Mouse (Mus musculus): ENCODE results near the gene Ghr. TPM values are rescaled to one million over a fixed set of nuclear protein-coding genes. Genes with fewer than 3 reads are reported as not detected.

Ghr gene
- polyA plus RNA-seq, 1 experiment from 2014 or later, result 59.1 TPM

DNA sequence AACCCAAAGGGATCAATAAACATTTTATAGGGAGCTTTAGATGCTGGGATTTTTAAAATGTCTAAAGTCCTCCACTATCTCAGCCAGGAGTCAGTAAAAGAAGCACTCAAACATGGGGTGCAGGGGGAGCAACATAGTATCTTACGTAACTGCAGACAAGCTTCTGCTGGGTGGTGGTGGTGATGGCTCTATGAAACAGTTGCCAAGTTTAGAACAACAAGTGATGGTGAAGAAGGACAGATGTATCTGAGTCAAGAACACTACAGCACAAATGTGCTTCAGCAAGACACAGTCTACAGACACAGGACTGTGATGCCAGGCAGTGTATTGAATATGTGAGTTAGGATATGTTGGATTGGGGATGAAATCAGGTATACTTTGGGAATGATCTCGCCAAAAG, 187.1 kb downstream of the Ghr start:
- no peaks in the 10 kb centered on the region for H3K36me3 ChIP-seq (ENCODE audit: control insufficient read depth, insufficient read depth, low read length)
- WGBS, result 92% methylated on average over 2 of the region's 2 CpGs
- H3K4me2 ChIP-seq (ENCODE audit: low read depth, low read length), result no peak overlapping the region
- DNase-seq (ENCODE audit: low spot score) (no peak), ATAC-seq (ENCODE audit: low read depth) (no peak)
- H3K9ac ChIP-seq (ENCODE audit: low read depth, low read length), result no peak overlapping the region
- H3K27ac ChIP-seq (replicated peaks; ENCODE audit: low read depth, low read length), result no peak overlapping the region
- H3K4me1 ChIP-seq (ENCODE audit: control insufficient read depth, insufficient read depth, low read length), result peaks cover 28% of the 10 kb centered on the region; the same call in 1 of the 2 replicates
- no peaks in the 10 kb centered on the region for H3K9me3 ChIP-seq (ENCODE audit: control insufficient read depth, low read length)
- H3K4me3 ChIP-seq (ENCODE audit: low read depth, low read length), result no peak overlapping the region
- no peaks in the 10 kb centered on the region for H3K27me3 ChIP-seq (replicated peaks; ENCODE audit: control insufficient read depth, insufficient read depth, low read length)

DNA sequence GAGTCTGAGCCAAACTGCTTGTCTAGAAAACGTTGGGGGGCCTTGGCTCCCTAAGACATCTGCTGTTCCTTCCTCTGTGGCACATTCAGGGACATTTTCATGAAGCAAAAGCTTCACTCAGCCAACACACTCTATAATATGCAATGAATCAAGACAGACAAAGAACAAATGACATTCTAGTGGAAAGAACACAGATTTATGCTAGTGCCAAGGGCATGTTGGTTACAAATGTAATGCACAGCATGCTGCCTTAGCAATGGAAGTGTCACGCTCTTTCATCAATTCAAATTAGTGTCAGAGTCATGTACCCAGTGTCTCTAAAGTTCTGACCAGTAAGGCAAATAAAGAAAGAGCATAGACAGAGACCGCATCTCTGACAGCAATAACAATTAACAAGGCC, 187.6 kb downstream of the Ghr start:
- no peaks in the 10 kb centered on the region for H3K27me3 ChIP-seq (replicated peaks; ENCODE audit: control insufficient read depth, insufficient read depth, low read length)

DNA sequence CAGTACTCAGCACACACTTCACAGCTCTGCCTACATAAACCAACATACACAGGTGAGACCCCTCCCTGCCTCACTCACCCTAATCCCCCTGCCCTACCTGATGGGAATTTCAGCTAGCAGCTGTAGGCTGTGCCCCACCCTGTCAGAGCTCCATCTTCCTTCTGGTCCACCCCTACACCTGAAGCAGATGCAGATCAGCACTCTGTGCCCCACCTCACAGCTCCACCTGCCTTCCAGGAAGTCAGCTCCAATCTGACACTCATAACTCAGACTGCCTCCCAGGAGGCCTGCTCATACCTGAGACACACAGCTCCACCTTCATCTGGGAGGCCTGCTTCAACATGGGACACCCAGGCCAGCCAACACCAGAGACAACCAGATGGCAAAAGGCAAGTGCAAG, 192.6 kb downstream of the Ghr start:
- Histone ChIP-seq H3K4me3 (ENCODE audit: low read depth, low read length) (no peak overlapping the region), H3K4me1 (ENCODE audit: control insufficient read depth, insufficient read depth, low read length) (peaks cover 18% of the 10 kb centered on the region), H3K9me3 (ENCODE audit: control insufficient read depth, low read length) (no peaks in the 10 kb centered on the region), H3K27ac (replicated peaks; ENCODE audit: low read depth, low read length) (no peak overlapping the region), H3K4me2 (ENCODE audit: low read depth, low read length) (no peak overlapping the region), H3K36me3 (ENCODE audit: control insufficient read depth, insufficient read depth, low read length) (no peaks in the 10 kb centered on the region), H3K9ac (ENCODE audit: low read depth, low read length) (no peak overlapping the region), H3K27me3 (replicated peaks; ENCODE audit: control insufficient read depth, insufficient read depth, low read length) (no peaks in the 10 kb centered on the region)
- DNase-seq (ENCODE audit: low spot score) (no peak), ATAC-seq (ENCODE audit: low read depth) (no peak)

More for the DNA sequence above, 187.6 kb downstream of the Ghr start:
- Histone ChIP-seq H3K4me1 (ENCODE audit: control insufficient read depth, insufficient read depth, low read length) (peaks cover 28% of the 10 kb centered on the region; the same call in 1 of the 2 replicates), H3K36me3 (ENCODE audit: control insufficient read depth, insufficient read depth, low read length) (no peaks in the 10 kb centered on the region), H3K9me3 (ENCODE audit: control insufficient read depth, low read length) (no peaks in the 10 kb centered on the region), H3K4me2 (ENCODE audit: low read depth, low read length) (no peak overlapping the region), H3K27ac (replicated peaks; ENCODE audit: low read depth, low read length) (no peak overlapping the region), H3K4me3 (ENCODE audit: low read depth, low read length) (no peak overlapping the region), H3K9ac (ENCODE audit: low read depth, low read length) (no peak overlapping the region)
- WGBS, result 75% methylated on average over 3 of the region's 3 CpGs
- no peak for ATAC-seq (ENCODE audit: low read depth)
- DNase-seq (ENCODE audit: low spot score), result no peak

DNA sequence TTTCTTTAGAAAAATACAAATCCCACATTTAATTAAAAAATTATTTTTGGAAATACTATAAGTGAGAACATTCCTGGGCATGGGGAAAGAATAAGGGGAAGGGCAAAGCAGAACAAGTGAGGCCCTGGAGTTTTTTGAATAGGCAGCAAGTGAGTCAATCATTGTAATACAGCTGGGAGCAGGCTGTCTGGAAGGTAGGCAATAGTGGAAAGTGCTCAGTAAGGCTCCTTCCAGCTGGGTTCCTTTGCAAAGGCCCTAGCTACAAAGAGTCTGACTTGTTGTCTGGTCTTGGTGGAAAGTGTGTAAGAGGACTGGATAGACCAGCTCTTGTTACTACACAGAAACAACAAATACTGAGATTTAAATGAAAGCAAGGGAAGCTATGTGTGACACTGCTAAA, 194.3 kb downstream of the Ghr start:
- Histone ChIP-seq H3K27ac (replicated peaks; ENCODE audit: low read depth, low read length) (peak overlapping the region; percentile 52), H3K4me3 (ENCODE audit: low read depth, low read length) (no peak overlapping the region), H3K4me2 (ENCODE audit: low read depth, low read length) (no peak overlapping the region), H3K36me3 (ENCODE audit: control insufficient read depth, insufficient read depth, low read length) (no peaks in the 10 kb centered on the region), H3K4me1 (ENCODE audit: control insufficient read depth, insufficient read depth, low read length) (peaks cover 18% of the 10 kb centered on the region), H3K9ac (ENCODE audit: low read depth, low read length) (no peak overlapping the region), H3K27me3 (replicated peaks; ENCODE audit: control insufficient read depth, insufficient read depth, low read length) (no peaks in the 10 kb centered on the region), H3K9me3 (ENCODE audit: control insufficient read depth, low read length) (no peaks in the 10 kb centered on the region)
- DNase-seq (ENCODE audit: low spot score), result no peak
- ATAC-seq (ENCODE audit: low read depth), result 0 out of 2 replicates have a peak, but pooled peaks have one; percentile 50

DNA sequence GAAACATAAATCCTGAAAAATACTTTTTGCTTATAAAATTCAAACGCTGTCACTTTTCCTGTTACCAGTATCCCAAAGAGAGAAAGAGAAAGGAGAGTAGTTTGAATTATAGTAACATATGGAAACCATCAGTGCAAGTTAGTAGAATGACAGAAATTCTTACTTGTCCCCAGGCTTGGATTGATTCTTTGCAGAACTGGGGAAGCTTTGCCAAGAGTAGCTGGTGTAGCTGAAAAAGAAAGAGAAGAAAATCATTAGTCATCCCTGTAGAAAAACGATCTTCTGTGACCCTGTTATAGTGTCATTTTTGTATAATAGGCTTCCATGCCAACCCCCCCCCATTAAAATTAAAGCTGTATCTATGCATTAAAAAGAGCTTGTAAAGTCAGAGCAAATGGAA, 194.8 kb downstream of the Ghr start:
- WGBS, result 30% methylated on average over 2 of the region's 2 CpGs
- 0 out of 2 replicates have a peak, but pooled peaks have one; percentile 22 for ATAC-seq (ENCODE audit: low read depth)

DNA sequence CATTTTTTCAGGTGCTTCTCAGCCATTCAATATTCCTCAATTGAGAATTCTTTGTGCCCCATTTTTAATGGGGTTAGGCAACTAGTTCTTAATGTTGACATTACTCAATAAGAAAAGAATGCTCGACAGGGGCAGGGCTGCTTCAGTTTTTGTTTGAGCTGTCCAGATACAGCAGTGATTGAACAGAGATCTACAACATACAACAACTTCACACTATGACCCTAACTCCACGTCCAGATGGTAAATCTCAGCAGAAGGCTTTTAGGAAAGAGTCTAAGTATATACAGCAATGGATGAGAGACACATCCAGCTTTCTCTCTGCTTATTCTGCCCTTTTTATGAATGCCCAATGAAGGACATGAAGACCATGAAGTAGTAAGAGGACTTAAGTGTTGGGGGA, 199.5 kb downstream of the Ghr start:
- Histone ChIP-seq H3K9ac (ENCODE audit: low read depth, low read length) (no peak overlapping the region), H3K27me3 (replicated peaks; ENCODE audit: control insufficient read depth, insufficient read depth, low read length) (no peaks in the 10 kb centered on the region), H3K9me3 (ENCODE audit: control insufficient read depth, low read length) (no peaks in the 10 kb centered on the region), H3K4me3 (ENCODE audit: low read depth, low read length) (no peak overlapping the region), H3K4me1 (ENCODE audit: control insufficient read depth, insufficient read depth, low read length) (peaks cover 6% of the 10 kb centered on the region), H3K27ac (replicated peaks; ENCODE audit: low read depth, low read length) (no peak overlapping the region), H3K4me2 (ENCODE audit: low read depth, low read length) (no peak overlapping the region), H3K36me3 (ENCODE audit: control insufficient read depth, insufficient read depth, low read length) (no peaks in the 10 kb centered on the region)
- DNase-seq (ENCODE audit: low spot score) (no peak), ATAC-seq (ENCODE audit: low read depth) (no peak)
- whole genome bisulfite sequencing, result 60% methylated on average over 2 of the region's 2 CpGs

More for the DNA sequence above, 194.8 kb downstream of the Ghr start:
- no peak overlapping the region for H3K4me3 ChIP-seq (ENCODE audit: low read depth, low read length)
- H3K4me2 ChIP-seq (ENCODE audit: low read depth, low read length), result no peak overlapping the region
- no peaks in the 10 kb centered on the region for H3K27me3 ChIP-seq (replicated peaks; ENCODE audit: control insufficient read depth, insufficient read depth, low read length)
- no peaks in the 10 kb centered on the region for H3K36me3 ChIP-seq (ENCODE audit: control insufficient read depth, insufficient read depth, low read length)
- H3K27ac ChIP-seq (replicated peaks; ENCODE audit: low read depth, low read length), result peak overlapping the region; percentile 52; the same call in 1 of the 2 replicates
- peaks cover 18% of the 10 kb centered on the region for H3K4me1 ChIP-seq (ENCODE audit: control insufficient read depth, insufficient read depth, low read length)
- no peak overlapping the region for H3K9ac ChIP-seq (ENCODE audit: low read depth, low read length)
- H3K9me3 ChIP-seq (ENCODE audit: control insufficient read depth, low read length), result no peaks in the 10 kb centered on the region
- peak; percentile 81 for DNase-seq (ENCODE audit: low spot score)

DNA sequence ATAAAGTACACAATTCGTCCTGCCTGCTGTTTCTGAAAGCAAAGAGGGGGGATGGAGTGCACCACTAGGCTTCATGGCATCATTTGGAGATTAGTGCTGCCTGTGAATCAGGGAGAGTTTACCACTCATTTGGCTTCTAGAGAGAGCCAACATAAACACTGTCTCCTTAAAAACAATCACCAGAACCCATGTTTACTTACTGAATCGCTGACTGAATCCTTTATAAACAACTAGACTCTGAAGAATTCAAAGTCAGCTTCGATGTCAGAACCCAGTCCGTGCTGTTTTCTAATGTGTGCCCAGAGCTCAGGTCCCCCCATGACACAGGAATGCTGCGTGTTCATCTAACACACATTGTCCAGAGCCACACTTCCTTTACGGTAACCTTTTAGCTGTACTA, 201.9 kb downstream of the Ghr start:
- no peak overlapping the region for H3K4me2 ChIP-seq (ENCODE audit: low read depth, low read length)
- H3K9ac ChIP-seq (ENCODE audit: low read depth, low read length), result no peak overlapping the region
- H3K27ac ChIP-seq (replicated peaks; ENCODE audit: low read depth, low read length), result no peak overlapping the region
- no peaks in the 10 kb centered on the region for H3K9me3 ChIP-seq (ENCODE audit: control insufficient read depth, low read length)
- H3K4me1 ChIP-seq (ENCODE audit: control insufficient read depth, insufficient read depth, low read length), result no peaks in the 10 kb centered on the region
- H3K27me3 ChIP-seq (replicated peaks; ENCODE audit: control insufficient read depth, insufficient read depth, low read length), result no peaks in the 10 kb centered on the region
- DNase-seq (ENCODE audit: low spot score), result no peak
- H3K36me3 ChIP-seq (ENCODE audit: control insufficient read depth, insufficient read depth, low read length), result no peaks in the 10 kb centered on the region
- WGBS, result 65% methylated on average over 6 of the region's 6 CpGs
- no peak overlapping the region for H3K4me3 ChIP-seq (ENCODE audit: low read depth, low read length)
- no peak for ATAC-seq (ENCODE audit: low read depth)

DNA sequence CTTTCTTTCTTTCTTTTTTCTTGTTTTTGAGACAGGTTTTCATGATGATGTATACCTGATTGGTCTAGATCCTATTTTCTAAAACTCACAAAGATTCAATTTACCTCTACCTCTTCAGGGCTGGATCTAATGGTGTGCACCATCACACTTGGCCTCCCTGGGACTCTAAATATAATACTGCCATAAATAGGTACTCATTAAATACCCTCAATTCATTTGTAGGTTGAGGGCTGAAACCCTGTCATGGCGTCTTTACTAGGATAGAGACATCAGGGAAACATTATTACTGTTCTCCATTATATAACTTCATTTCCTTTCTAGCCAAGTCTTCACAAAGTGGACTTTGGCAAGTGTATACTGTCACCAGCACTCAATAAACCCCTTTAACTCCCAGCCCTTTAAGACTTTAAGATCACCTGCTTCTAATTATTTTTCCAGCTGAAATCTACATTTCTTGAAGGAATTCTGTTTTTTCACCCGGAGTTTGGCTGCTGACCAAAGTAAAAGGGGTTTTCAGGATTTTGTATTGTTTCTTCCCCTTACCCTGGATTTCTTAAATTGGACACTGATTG, 214.9 kb downstream of the Ghr start:
- WGBS, result 40% methylated on average over 2 of the region's 2 CpGs
- H3K27ac ChIP-seq (replicated peaks; ENCODE audit: low read depth, low read length), result no peak overlapping the region
- no peak overlapping the region for H3K9ac ChIP-seq (ENCODE audit: low read depth, low read length)
- H3K4me3 ChIP-seq (ENCODE audit: low read depth, low read length), result no peak overlapping the region
- H3K9me3 ChIP-seq (ENCODE audit: control insufficient read depth, low read length), result peaks cover 31% of the 10 kb centered on the region
- DNase-seq (ENCODE audit: low spot score) (peak; percentile 55), ATAC-seq (ENCODE audit: low read depth) (no peak)
- H3K36me3 ChIP-seq (ENCODE audit: control insufficient read depth, insufficient read depth, low read length), result no peaks in the 10 kb centered on the region
- H3K4me2 ChIP-seq (ENCODE audit: low read depth, low read length), result no peak overlapping the region
- no peaks in the 10 kb centered on the region for H3K27me3 ChIP-seq (replicated peaks; ENCODE audit: control insufficient read depth, insufficient read depth, low read length)
- no peaks in the 10 kb centered on the region for H3K4me1 ChIP-seq (ENCODE audit: control insufficient read depth, insufficient read depth, low read length)

DNA sequence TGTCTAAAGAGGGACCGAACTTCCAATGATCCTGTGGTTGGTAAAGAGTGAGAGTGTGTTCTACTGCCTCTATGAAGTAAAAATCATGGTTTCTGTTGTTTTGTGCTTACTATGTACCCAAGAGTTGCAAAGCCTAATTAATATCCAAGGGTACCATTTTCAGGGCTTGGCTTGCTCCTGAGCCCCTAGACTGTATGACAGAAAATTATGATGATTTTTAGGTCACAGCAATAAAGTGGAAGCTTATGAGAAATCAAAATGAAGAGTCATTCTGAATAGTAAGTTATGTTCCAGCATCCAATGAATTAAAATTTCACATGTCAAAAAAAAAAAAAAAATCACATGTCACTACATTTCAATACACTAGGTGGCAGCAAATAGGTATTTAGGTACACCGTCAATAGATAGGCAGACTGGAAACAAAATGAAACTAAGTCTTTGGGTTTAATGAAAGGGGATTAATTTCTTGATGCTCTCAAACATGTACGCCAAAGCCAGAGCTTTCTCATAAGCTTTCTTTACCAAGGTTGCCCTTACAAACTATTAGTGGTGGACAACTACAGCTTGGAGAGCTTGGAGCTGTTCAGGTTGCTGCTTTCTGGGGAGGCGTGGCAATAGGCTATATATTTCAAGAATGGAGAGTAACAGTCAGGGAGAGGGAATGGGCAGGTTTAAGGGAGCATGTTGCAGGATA, 227.1 kb downstream of the Ghr start:
- ATAC-seq (ENCODE audit: low read depth) (no peak), DNase-seq (ENCODE audit: low spot score) (peak; percentile 62)
- H3K27ac ChIP-seq (replicated peaks; ENCODE audit: low read depth, low read length), result no peak overlapping the region
- no peak overlapping the region for H3K9ac ChIP-seq (ENCODE audit: low read depth, low read length)
- no peaks in the 10 kb centered on the region for H3K9me3 ChIP-seq (ENCODE audit: control insufficient read depth, low read length)
- H3K4me2 ChIP-seq (ENCODE audit: low read depth, low read length), result peak overlapping the region; percentile 48
- 51% methylated on average over 4 of the region's 4 CpGs for WGBS
- 0 out of 2 replicates have a peak overlapping the region, but pooled peaks have one; percentile 15 for H3K4me3 ChIP-seq (ENCODE audit: low read depth, low read length)
- H3K4me1 ChIP-seq (ENCODE audit: control insufficient read depth, insufficient read depth, low read length), result no peaks in the 10 kb centered on the region
- no peaks in the 10 kb centered on the region for H3K27me3 ChIP-seq (replicated peaks; ENCODE audit: control insufficient read depth, insufficient read depth, low read length)
- no peaks in the 10 kb centered on the region for H3K36me3 ChIP-seq (ENCODE audit: control insufficient read depth, insufficient read depth, low read length)

Measured in embryonic facial prominence, embryonic 14.5 days (tissue).